8 mouse cellular contexts compared by ENCODE assay signal in genomic region chr11:72354971-72355728, GRCm38 (mm10). TPM values are rescaled to one million over a fixed set of nuclear protein-coding genes. Genes with fewer than 3 reads are reported as not detected.
DNase-seq lines count a peak whose midpoint lies in the region; ATAC-seq and TF ChIP-seq lines count a peak whose summit lies in the region.

No protein-coding gene starts in this region.

- TF ChIP-seq CTCF in gastrocnemius, adult 2 months (IDR thresholded peaks at IDR 0.05): peak; percentile 96

- peak overlapping the region; percentile 59 for H3K4me3 ChIP-seq in gastrocnemius, adult 2 months
- no peak overlapping the region for H3K4me3 ChIP-seq in hindbrain, embryonic 16.5 days (ENCODE audit: low read length)

- no peaks in the 10 kb centered on the region for H3K9me3 ChIP-seq in hindbrain, embryonic 16.5 days (ENCODE audit: control insufficient read depth, low read length)

- intact Hi-C loops in gastrocnemius, adult 2 months (cut with DNase I): loop anchor here (1.0 kb wide), 1 partner anchor 73 kb away; no protein-coding TSS in a partner anchor
- intact Hi-C loops in left cerebral cortex, postnatal 25 days (cut with DNase I): loop anchor here (2.0 kb wide), 1 partner anchor 74 kb away; no protein-coding TSS in a partner anchor

- ATAC-seq in hindbrain, embryonic 16.5 days: no peak; the same call in 1 of the 2 replicates
- peak; percentile 89 for ATAC-seq in megakaryocyte-erythroid progenitor cell, adult 5-6 weeks (replicated peaks; ENCODE audit: low FRiP score, low TSS enrichment, poor library complexity, severe bottlenecking)

- no peaks in the 10 kb centered on the region for H3K36me3 ChIP-seq in hindbrain, embryonic 16.5 days (ENCODE audit: control insufficient read depth, insufficient read depth, low read length)

- peak; percentile 87 for DNase-seq in R1 (ENCODE audit: low read depth, low spot score)
- DNase-seq in cerebellum, postnatal 14 days: peak; percentile 80 to 92
- peak; percentile 89 for DNase-seq in gastrocnemius, adult 2 months
- peak; percentile 56 to 57 for DNase-seq in left cerebral cortex, postnatal 25 days (ENCODE audit: low spot score in 2 of 2)
- peak; percentile 56 for DNase-seq in skeletal muscle tissue, adult 2 months (ENCODE audit: low read depth, low spot score)
- DNase-seq in yolk sac, embryonic 10.5 days (ENCODE audit: low spot score): peak; percentile 50

- H3K9ac ChIP-seq in hindbrain, embryonic 16.5 days (ENCODE audit: low read depth, low read length): no peak overlapping the region

- peak overlapping the region; percentile 70 for H3K27ac ChIP-seq in gastrocnemius, adult 2 months
- no peak overlapping the region for H3K27ac ChIP-seq in hindbrain, embryonic 16.5 days (ENCODE audit: low read depth, low read length)

- no peaks in the 10 kb centered on the region for H3K27me3 ChIP-seq in hindbrain, embryonic 16.5 days (replicated peaks; ENCODE audit: control insufficient read depth, insufficient read depth, low read length)

- WGBS in hindbrain, embryonic 16.5 days: 29% methylated on average over 20 of the region's 20 CpGs

- peak overlapping the region; percentile 31 for H3K4me2 ChIP-seq in hindbrain, embryonic 16.5 days (ENCODE audit: low read length)

- no peaks in the 10 kb centered on the region for H3K4me1 ChIP-seq in hindbrain, embryonic 16.5 days (ENCODE audit: control insufficient read depth, insufficient read depth, low read depth, low read length)

RNA-seq across cellular contexts. Expression of gene Tekt1, which starts 7.1 kb away (rescaled TPM):
- 1 to 10 TPM in 1 of 2 experiments, under 1 TPM in 1; 0.33 to 2.6 TPM for total RNA-seq in gastrocnemius, adult 2 months (2021)
- polyA plus RNA-seq in hindbrain, embryonic 16.5 days (2015; fragmentation: Nextera tagmentation; extraction: Ambion mirVana): 9.0 and 9.6 TPM in 2 replicates
- 1 to 10 TPM; 2.1 to 2.6 TPM for total RNA-seq in left cerebral cortex, postnatal 25 days (2021)
- total RNA-seq in megakaryocyte-erythroid progenitor cell, adult 5-6 weeks (2014; fragmentation: Nextera tagmentation): not detected in 2 replicates
- not detected in 2 replicates for total RNA-seq in megakaryocyte-erythroid progenitor cell, adult 5-6 weeks (2017)

RNA-seq across cellular contexts. Expression of gene Fbxo39, which starts 40.9 kb away (rescaled TPM):
- total RNA-seq in gastrocnemius, adult 2 months (2021): not detected
- not detected in 2 replicates for polyA plus RNA-seq in hindbrain, embryonic 16.5 days (2015; fragmentation: Nextera tagmentation; extraction: Ambion mirVana)
- total RNA-seq in left cerebral cortex, postnatal 25 days (2021): not detected
- total RNA-seq in megakaryocyte-erythroid progenitor cell, adult 5-6 weeks (2014; fragmentation: Nextera tagmentation): not detected in 2 replicates
- not detected in 2 replicates for total RNA-seq in megakaryocyte-erythroid progenitor cell, adult 5-6 weeks (2017)

RNA-seq across cellular contexts. Expression of gene Xaf1, which starts 53.7 kb away (rescaled TPM):
- 1 to 10 TPM; 3.4 to 3.7 TPM for total RNA-seq in gastrocnemius, adult 2 months (2021)
- polyA plus RNA-seq in hindbrain, embryonic 16.5 days (2015; fragmentation: Nextera tagmentation; extraction: Ambion mirVana): 1.1 and 2.4 TPM in 2 replicates
- total RNA-seq in left cerebral cortex, postnatal 25 days (2021): 1 to 10 TPM; 3.9 TPM
- total RNA-seq in megakaryocyte-erythroid progenitor cell, adult 5-6 weeks (2014; fragmentation: Nextera tagmentation): 11.1 and 27.1 TPM in 2 replicates
- 10.1 and 11.1 TPM in 2 replicates for total RNA-seq in megakaryocyte-erythroid progenitor cell, adult 5-6 weeks (2017)

RNA-seq across cellular contexts. Expression of gene Smtnl2, which starts 56.4 kb away (rescaled TPM):
- 100 to 1,000 TPM; 238 to 342 TPM for total RNA-seq in gastrocnemius, adult 2 months (2021)
- polyA plus RNA-seq in hindbrain, embryonic 16.5 days (2015; fragmentation: Nextera tagmentation; extraction: Ambion mirVana): 12.3 and 12.4 TPM in 2 replicates
- 1 to 10 TPM in 1 of 2 experiments, under 1 TPM in 1; 0.96 to 1.4 TPM for total RNA-seq in left cerebral cortex, postnatal 25 days (2021)
- 0.50 and 0.52 TPM in 2 replicates for total RNA-seq in megakaryocyte-erythroid progenitor cell, adult 5-6 weeks (2014; fragmentation: Nextera tagmentation)
- total RNA-seq in megakaryocyte-erythroid progenitor cell, adult 5-6 weeks (2017): 0.11 TPM in 1 of 2 replicates, not detected in the other
